Mouse (Mus musculus) adrenal gland, adult (tissue): Measurements from ENCODE around the gene H6pd.
A peak's percentile ranks its signal among the peaks of the same experiment; 100 is the strongest.
"Not testable (repeated sequence)": the region's sequence is repeated elsewhere in the genome, so short reads cannot be mapped to it uniquely, and the experiment has no call there.

Source experiments
- DNase-seq, 2 experiments: peaks; one replicate each; pipeline ENCODE4 v3.0.0; 2022 to 2023; ENCODE audit warnings: low spot score in 1 of 2; ENCODE audit not compliant: inconsistent age in 2 of 2

Gene H6pd

DNA sequence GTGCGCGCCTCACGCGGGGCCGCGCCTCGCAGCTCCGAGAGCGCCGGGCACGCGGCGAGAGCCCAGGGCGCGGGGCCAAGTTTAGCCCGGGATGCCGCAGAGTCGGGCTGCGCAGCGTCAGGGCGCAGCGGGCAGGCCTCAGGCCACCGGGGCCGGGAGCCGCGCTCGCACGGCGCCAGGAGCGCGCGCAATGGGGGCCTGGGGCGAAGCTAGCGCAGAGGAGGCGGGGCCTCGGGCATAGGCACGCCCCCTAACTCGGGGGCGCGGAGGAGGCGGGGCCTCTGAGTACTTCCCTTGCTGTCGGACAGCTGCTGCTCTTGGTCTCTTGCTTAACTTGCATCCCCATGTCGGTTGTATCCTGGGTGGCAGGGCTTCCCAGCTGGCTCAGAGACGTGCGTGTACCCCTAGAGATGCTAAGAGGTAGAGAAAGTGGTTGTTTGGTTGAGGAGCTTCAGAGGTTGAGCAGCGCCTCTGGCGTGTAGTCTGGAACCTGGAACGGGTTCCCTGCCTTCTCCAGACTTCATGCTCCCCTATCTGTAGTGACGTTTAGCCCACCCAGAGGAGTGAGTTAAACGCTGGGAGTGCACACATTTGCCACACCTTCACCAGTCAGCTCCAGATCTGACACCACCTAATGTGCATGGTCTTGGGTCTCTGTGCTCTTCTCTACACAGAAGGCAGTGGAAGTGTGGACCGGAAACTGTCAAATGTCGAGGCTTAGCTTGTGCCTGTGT, at the start of gene H6pd:
H6pd (minus strand) TSS at position 171 of the 734 bp plus-strand sequence.
- DNase-seq: peak; percentile 95 to 97

GRCm38 (mm10) chr4:150057722-150058121, 48.9 kb upstream of the H6pd start:
- DNase-seq: no peak

GRCm38 (mm10) chr4:150056171-150056570, 47.3 kb upstream of the H6pd start:
- DNase-seq: peak; percentile 48 to 63

GRCm38 (mm10) chr4:150052380-150052779, 43.6 kb upstream of the H6pd start:
- no peak for DNase-seq

DNA sequence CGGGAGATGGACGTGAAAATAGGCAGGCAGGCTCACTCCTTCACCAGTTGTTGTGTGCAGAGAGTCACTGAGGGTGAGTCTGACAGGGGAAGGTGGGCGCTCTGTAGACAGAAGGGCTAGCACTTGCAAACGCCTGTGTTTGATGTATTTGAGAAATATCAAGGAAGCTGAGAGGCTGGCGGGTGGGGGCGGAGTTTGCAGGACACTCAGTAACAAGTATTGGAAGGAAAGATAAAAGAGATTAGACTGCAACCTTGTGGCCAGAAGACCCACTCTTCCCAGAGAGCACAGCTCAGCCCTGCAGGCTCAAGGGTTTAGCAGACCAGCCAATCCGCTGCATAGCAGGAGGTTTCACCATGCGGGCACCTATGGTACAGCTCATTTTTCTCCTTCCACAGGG, 42.7 kb upstream of the H6pd start:
- DNase-seq: peak in 1 of 2 experiments; percentile 56

DNA sequence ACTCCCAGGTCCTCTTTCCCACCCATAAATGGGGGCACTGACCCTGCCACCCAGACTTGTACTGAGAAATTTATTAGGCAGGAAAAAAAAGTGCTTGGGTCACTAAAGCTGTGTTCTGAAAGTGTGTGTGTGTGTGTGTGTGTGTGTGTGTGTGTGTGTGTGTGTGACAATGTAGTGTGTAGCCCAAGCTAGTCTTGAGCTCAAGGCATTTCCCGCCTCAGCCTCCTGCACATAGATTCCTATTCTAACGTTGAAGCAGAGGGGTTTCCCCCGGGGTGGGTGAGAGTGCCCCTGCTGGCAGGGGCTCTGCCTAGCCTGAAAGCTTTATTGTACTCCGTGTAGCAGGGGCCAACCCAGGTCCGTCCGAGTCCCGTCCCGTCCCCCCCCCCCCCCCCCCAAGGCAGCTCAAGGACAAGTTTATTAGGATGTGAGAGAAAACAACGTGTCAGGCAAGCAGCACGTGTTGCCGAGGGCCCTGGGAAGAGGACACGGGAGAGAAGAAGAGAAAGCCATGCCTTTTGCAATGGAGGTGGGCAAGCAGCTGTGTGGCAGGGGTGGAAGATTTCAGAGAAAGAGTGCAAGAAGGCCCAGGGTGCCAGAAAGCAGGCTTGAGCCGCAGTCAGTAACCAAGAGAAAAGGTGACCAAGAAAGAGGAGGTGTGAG, 40.9 kb upstream of the H6pd start:
- DNase-seq: peak in 1 of 2 experiments; percentile 25

DNA sequence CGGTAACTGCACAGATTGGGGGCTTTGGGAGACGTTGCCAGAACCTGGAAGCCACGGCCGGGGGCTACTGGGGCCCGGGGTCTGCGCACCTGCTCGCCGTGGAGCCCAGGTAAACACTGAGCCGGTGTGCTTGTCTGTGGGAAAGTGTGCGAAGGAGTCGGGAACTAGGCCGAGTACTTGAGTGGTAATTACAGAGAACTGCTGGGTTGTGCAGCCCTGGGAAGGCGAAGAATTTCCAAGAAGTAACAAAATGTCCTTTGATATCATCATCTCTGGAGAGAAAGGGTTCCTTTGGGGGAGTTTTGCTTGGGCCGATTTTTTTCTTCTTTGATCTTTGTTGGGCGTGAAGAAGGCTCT, 40.3 kb upstream of the H6pd start:
- DNase-seq: no peak

- DNase-seq: peak; percentile 70 to 87
These were observed 39.8 kb upstream of the H6pd start for GRCm38 (mm10) chr4:150048478-150049156.

GRCm38 (mm10) chr4:150048038-150048437, 39.2 kb upstream of the H6pd start:
- peak; percentile 83 to 94 for DNase-seq

DNA sequence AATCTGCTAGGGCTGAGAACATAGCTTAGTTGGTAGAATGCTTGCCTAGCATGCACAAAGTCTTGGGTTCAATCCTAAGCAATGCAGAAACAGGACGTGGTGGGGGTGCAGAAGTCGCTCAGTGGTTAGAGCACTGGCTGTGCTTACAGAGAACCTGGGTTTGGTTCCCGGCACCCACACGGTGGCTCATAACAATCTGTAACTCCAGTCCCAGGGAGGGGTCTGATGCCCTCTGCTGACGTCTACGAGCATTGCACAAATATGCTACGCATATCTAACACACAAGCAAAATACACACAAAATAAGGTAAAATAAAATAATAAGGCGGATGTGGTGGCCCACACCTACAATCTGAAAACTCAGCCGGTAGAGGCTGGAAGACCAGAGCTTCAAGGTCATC, 34.8 kb upstream of the H6pd start:
- DNase-seq: no peak

GRCm38 (mm10) chr4:150041346-150042110, 32.7 kb upstream of the H6pd start:
- DNase-seq: no peak

DNA sequence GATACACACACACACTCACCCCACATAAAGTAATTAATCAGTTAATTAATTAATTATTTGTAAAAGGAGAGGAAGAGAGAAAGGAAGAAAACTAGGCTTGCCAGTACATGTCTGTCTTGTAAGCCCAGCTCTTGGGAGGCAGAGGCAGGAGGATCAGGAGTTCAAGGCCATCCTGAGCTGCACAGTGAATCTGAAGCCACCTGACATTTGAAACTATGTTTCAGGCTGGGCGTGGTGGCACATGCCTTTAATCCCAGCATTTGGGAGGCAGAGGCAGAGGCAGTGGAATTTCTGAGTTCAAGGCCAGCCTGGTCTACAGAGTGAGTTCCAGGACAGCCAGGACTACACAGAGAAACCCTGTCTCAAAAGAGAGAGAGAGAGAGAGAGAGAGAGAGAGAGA, 32.0 kb upstream of the H6pd start:
- not testable (repeated sequence) for DNase-seq

- no peak for DNase-seq
These were observed 31.3 kb upstream of the H6pd start for GRCm38 (mm10) chr4:150040003-150040581.

- peak in 1 of 2 experiments; percentile 70 for DNase-seq
These were observed 29.7 kb upstream of the H6pd start for GRCm38 (mm10) chr4:150038533-150038932.

- peak in 1 of 2 experiments; percentile 20 for DNase-seq
These were observed 27.3 kb upstream of the H6pd start for GRCm38 (mm10) chr4:150036094-150036493.

- peak; percentile 86 to 96 for DNase-seq
These were observed 26.5 kb upstream of the H6pd start for GRCm38 (mm10) chr4:150035280-150035679.

GRCm38 (mm10) chr4:150033261-150033671, 24.4 kb upstream of the H6pd start:
- DNase-seq: peak in 1 of 2 experiments; percentile 52

GRCm38 (mm10) chr4:150031234-150031890, 22.5 kb upstream of the H6pd start:
- peak; percentile 56 to 82 for DNase-seq

GRCm38 (mm10) chr4:150030449-150031233, 21.8 kb upstream of the H6pd start:
- DNase-seq: peak; percentile 61 to 82
